Mouse (Mus musculus): ENCODE data around the gene March8.
"Not testable (repeated sequence)": the region's sequence is repeated elsewhere in the genome, so short reads cannot be mapped to it uniquely, and the experiment has no call there.

The March8 gene

GRCm38 (mm10) chr6:116337835-116338501, at the start of gene March8:
Gene March8 (plus strand): TSS chr6:116338024.
- DNase-seq (ENCODE audit: low read depth, low spot score): peak; percentile 97

GRCm38 (mm10) chr6:116311411-116311810, 26.4 kb upstream of the March8 start:
- no peak for DNase-seq (ENCODE audit: low read depth, low spot score)

GRCm38 (mm10) chr6:116319259-116319658, 18.6 kb upstream of the March8 start:
- DNase-seq (ENCODE audit: low read depth, low spot score): no peak

- no peak for DNase-seq (ENCODE audit: low read depth, low spot score)
Measured at GRCm38 (mm10) chr6:116326641-116327040, 11.2 kb upstream of the March8 start.

- no peak for DNase-seq (ENCODE audit: low read depth, low spot score)
Measured at GRCm38 (mm10) chr6:116331396-116331795, 6.4 kb upstream of the March8 start.

GRCm38 (mm10) chr6:116337466-116337834, 374 bp upstream of the March8 start:
- no peak for DNase-seq (ENCODE audit: low read depth, low spot score)

GRCm38 (mm10) chr6:116338520-116338919, 696 bp downstream of the March8 start:
- DNase-seq (ENCODE audit: low read depth, low spot score): no peak

- DNase-seq (ENCODE audit: low read depth, low spot score): no peak
Measured at GRCm38 (mm10) chr6:116339088-116339487, 1.3 kb downstream of the March8 start.

- no peak for DNase-seq (ENCODE audit: low read depth, low spot score)
Measured at GRCm38 (mm10) chr6:116340521-116340920, 2.7 kb downstream of the March8 start.

- no peak for DNase-seq (ENCODE audit: low read depth, low spot score)
Measured at GRCm38 (mm10) chr6:116347953-116348352, 10.1 kb downstream of the March8 start.

- DNase-seq (ENCODE audit: low read depth, low spot score): no peak
Measured at GRCm38 (mm10) chr6:116349997-116350396, 12.2 kb downstream of the March8 start.

GRCm38 (mm10) chr6:116350643-116351042, 12.8 kb downstream of the March8 start:
- DNase-seq (ENCODE audit: low read depth, low spot score): no peak

- no peak for DNase-seq (ENCODE audit: low read depth, low spot score)
Measured at GRCm38 (mm10) chr6:116351534-116351933, 13.7 kb downstream of the March8 start.

- no peak for DNase-seq (ENCODE audit: low read depth, low spot score)
Measured at GRCm38 (mm10) chr6:116353428-116353827, 15.6 kb downstream of the March8 start.

GRCm38 (mm10) chr6:116356311-116356947, 18.6 kb downstream of the March8 start:
- DNase-seq (ENCODE audit: low read depth, low spot score): not testable (repeated sequence)

GRCm38 (mm10) chr6:116356948-116357325, 19.1 kb downstream of the March8 start:
- DNase-seq (ENCODE audit: low read depth, low spot score): no peak

GRCm38 (mm10) chr6:116358056-116358455, 20.2 kb downstream of the March8 start:
- no peak for DNase-seq (ENCODE audit: low read depth, low spot score)

- DNase-seq (ENCODE audit: low read depth, low spot score): no peak
Measured at GRCm38 (mm10) chr6:116359256-116359655, 21.4 kb downstream of the March8 start.

- no peak for DNase-seq (ENCODE audit: low read depth, low spot score)
Measured at GRCm38 (mm10) chr6:116361463-116361862, 23.6 kb downstream of the March8 start.

- no peak for DNase-seq (ENCODE audit: low read depth, low spot score)
Measured at GRCm38 (mm10) chr6:116361993-116362392, 24.2 kb downstream of the March8 start.

GRCm38 (mm10) chr6:116367971-116368370, 30.1 kb downstream of the March8 start:
- DNase-seq (ENCODE audit: low read depth, low spot score): no peak

- DNase-seq (ENCODE audit: low read depth, low spot score): no peak
Measured at GRCm38 (mm10) chr6:116369811-116370210, 32.0 kb downstream of the March8 start.

- DNase-seq (ENCODE audit: low read depth, low spot score): no peak
Measured at GRCm38 (mm10) chr6:116370216-116370976, 32.6 kb downstream of the March8 start.
